Mouse (Mus musculus) thymus, adult 18-20 months (tissue): ENCODE results near the gene Atad5.
A peak's percentile ranks its signal among the peaks of the same experiment; 100 is the strongest.
"Not testable (repeated sequence)": the region's sequence is repeated elsewhere in the genome, so short reads cannot be mapped to it uniquely, and the experiment has no call there.

Experiments used
- DNase-seq, 2 experiments: peaks; one replicate each; pipeline ENCODE4 v3.0.0; 2022; ENCODE audit warnings: mixed read lengths in 2 of 2

The Atad5 gene

DNA sequence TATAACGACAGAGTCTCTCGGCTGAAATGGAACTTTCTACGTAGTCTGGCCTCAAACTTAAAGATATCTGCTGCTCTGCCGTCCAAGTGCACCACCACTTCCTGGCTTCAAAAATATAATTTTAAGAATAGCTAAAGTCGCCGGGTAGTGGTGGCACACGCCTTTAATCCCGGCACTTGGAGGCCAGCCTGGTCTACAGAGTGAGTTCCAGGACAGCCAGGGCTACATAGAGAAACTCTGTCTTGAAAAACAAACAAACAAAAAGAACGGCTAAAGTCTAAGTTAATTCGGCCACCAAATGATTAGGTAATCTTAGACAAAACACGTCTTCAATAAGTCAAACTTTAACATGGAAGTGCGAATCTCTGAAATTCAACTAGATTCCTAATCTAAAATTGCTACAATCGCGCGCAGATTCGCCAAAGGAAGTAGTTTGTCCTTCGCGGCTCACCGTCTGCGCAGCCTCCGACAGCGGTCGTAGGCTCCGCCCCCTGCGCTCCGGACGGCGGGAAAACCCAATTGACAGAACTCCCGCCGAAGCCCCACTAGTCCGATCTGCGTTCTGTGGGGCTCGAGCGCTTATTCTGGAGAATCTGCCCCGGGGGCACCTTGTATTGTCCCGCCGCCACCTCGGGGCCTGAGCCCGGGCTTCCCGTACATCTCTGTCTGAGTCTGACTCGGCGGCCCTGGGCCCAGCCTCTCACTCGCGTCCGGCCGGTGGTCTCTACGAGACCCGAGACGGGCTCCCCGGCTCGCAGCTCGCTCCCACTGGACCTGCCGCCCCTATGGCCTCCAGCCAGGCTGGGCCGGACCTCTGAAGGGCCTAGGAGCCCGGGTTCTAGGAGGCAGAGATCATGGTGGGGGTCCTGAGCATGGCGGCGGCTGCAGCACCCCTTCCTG is at the start of gene Atad5:
TSS of gene Atad5 (plus strand) at position 484 of the 900 bp plus-strand sequence.
- DNase-seq, result peak; percentile 66 to 74

DNA sequence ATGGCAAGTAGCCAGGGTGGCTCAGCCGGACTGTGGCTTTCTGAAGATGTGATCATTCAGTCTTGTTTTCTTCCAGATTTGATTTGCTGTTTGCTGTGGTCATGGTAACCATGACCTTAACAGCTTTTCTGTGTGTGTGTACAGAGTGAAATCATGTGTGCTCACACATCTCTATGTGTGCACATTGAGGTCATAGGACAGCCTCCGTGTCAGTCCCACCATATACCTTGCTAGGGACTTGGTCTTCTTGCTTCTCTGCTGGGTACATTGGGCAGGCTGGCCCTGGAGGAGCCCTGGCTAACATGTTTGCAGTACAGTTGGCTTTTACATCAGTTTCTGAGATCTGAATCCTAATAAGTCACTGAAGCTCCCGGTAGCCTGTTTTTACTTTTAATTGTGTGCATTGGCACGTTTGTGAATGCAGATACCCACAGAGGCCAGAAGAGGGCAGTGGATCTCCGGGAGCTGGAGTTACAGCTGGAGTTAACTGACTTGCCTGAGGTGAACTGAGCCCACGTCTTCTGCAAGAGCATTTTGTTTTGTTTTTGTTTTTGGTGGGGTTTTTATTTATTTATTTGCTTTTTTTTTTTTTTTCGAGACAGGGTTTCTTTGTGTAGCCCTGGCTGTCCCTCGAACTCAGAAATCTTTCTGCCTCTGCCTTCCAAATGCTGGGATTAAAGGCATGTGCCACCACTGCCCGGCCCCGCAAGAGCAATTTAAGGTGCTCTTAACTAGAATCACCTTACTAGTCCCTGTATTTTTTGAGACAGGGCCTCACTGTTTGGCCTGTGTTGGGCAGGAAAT is 46.4 kb upstream of the Atad5 start:
- peak; percentile 28 to 30 for DNase-seq

DNA sequence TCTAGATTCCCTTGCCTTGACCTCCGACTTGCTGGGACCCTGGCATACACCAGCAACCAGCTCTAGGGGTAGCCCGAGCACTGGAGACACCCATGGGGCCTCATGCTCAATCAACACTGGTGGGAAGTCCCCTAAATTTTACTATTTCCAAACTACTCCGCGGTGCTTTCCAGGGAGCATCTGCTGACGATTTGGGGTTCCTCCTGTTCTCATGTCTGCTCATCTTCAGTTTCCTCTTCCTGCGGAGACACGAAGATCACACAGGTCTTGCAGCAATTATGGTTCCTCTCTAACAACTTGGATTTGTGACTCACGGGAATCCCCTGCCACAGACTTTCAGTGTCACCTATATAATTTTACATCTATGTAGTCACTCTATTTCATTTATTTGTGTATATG is 45.8 kb upstream of the Atad5 start:
- no peak for DNase-seq

DNA sequence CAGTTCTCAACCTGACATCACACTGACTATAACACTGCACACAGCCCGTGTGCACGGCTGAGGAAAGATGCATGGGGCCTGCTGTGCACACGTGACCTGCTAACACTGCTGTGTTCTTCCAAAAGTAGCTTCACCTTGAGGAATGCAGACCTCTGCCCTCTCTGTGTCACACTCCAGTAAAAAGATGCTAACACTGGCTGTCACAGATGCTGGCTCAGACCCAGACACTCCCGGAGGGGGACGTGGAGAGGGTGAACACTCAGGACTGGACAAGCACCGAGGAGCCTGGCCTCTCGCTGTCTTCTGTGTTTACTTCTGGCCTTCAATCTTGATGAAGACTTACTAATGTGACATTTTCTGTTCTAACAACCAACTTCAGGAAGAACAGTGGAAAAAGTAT is 42.3 kb upstream of the Atad5 start:
- DNase-seq, result no peak

DNA sequence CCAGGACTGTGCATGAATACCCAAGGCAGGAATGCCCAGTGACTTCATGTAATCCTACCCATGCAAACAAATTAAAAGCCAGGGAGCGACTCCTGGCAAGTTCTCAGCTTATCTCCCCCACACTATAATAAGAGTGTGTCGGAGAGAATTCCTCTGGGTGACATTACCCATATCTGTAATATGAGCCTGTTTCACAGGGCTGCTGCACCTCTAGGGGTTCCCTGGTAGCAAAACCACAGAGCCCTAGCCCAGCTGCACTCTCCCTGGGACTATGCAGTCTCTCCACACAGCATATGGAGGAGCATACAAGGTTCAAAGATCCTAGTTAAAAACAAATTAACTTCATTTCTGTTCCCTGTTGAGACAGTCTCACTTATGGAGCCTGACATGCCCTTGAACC is 39.1 kb upstream of the Atad5 start:
- no peak for DNase-seq

DNA sequence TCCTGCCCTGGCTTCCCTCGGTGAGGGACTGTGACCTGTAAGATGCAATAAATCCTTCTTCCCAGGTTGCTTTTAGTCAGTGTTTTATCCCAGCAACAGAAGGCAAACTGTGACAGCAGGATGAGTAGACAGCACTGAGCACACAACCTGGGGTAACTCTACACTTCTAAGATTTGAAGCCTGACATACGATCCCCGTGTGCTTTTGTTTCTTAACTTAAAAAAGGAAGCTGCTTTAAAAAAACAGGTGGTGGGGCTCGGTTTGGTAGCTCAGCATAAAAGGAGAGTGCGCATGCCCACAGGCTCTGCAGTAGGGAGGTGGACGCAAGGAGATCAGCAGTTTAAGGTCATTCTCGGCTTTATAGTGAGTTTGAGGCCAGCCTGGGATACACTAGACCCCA is 36.7 kb upstream of the Atad5 start:
- DNase-seq, result no peak

DNA sequence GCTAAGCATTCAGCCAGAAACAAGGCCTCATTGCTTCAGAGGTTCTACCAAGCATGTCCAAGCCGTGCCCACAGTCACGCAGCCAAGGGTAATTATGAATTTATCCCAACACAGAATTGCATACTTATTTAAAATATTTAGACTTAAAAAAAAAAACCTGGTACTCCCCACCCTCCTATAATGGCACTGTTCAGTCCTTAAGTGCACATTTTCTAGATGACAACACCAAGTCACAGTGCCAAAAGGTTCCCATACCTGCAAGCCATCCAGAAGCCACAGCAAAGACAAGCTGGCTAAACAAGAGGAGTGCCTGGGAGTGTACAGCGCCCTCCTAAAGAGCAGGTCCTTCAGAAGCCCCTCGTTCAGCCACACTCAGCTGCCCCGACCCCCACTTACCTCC is 36.0 kb upstream of the Atad5 start:
- no peak for DNase-seq

DNA sequence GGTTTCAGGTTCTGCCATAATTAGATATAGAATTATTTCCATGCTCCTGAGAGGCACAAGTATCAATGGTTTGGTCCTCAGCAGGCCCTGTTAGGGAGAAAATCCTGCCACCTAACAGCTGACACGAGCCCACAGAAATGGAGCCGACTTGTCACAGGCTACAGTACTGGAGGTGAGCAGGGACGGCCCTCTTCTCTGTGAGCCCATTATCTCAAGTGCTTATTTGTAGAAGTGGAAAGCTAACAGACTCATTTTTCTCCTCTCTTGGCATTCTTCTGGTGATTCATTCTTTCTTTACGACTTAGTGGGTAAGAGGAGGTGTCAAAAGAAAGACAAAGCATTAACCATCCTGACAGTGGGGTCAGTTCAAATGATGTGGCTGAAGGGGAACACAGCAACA is 34.5 kb upstream of the Atad5 start:
- DNase-seq, result no peak

DNA sequence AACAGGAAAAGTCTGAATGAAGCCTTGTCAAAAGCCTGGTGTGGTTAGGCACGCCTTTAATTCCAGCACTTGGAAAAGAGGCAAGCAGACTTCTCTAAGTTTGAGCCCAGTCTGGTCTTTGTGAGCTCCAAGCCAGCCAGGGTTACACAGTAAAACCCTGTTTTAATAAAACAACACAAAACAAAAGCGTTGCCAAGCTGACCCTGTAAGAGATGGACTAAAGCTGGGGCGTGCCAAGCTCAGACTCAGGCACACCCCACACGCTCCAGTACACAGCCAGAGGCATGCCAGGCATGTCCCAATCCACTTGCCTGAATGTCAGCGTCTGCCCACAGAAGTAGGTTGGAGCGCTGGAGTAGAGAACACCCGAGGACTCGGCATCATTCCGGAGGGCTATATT is 33.1 kb upstream of the Atad5 start:
- DNase-seq, result no peak

DNA sequence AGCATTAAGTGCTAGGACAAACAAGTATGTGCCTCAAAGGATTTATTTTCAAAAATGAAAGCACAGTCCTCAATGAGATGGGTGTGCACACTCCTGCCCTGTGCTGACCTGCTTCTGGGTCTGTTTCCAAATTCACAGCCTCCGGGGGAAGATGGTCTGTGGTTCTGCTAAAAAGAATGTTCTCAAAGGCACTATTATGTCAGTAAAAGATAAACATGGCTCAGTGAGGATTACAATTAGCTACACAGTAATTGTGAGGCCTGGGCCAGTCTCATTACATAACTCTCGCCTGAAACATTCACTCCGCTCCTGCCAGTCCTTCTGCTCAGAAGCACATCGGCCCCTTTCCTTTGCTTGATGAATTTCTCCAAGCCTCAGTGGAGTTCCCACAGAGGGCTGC is 27.0 kb upstream of the Atad5 start:
- DNase-seq, result no peak

DNA sequence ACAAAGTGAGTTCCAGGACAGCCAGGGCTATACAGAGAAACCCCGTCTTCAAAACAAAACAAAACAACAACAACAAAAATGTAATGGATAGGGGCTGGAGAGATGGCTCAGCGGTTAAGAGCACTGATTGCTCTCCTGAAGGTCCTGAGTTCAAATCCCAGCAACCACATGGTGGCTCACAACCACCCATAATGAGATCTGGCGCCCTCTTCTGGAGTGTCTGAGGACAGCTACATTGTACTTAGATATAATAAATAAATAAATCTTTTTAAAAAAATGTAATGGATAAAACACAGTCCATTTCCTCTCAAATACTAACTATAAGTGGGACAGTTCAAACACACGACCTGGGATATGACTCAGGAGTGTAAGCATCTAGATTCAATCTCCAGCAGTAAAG is 22.8 kb upstream of the Atad5 start:
- not testable (repeated sequence) for DNase-seq

DNA sequence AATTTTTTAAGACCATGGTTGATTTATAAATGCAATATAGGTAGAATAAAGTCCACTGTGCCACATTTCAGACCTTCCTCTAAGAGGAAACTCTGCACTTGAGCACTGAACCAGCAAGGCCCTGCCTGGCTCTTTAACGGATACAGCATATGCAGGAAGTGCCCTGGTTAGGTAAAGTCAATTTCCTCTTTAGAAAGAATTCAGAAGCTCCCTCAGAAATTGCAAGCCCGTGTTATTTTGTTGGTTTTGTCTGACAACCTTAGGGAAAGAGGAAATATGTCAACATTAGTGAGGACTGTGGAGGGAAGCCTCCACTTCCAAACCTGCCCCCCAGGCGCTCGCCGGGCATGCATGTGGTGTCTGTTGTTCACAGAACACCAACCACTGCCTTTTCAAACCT is 21.6 kb upstream of the Atad5 start:
- peak in 1 of 2 experiments; percentile 36 for DNase-seq

DNA sequence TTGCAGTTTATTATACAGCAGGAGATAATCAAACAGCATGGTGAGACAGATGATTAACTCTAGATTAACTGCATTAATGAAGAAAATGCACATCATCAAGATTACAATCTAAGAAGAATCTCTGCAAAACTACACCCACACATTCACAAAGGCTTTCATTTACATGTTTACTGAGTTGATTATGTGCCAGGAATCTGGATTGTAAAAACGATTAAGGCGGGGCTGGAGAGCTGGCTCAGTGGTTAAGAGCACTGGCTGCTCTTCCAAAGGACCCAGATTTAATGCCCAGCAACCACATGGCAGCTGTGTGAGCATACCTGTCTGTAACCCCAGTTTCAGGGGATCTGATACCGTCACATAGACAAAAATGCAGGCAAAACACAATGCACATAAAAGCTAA is 19.4 kb upstream of the Atad5 start:
- no peak for DNase-seq

DNA sequence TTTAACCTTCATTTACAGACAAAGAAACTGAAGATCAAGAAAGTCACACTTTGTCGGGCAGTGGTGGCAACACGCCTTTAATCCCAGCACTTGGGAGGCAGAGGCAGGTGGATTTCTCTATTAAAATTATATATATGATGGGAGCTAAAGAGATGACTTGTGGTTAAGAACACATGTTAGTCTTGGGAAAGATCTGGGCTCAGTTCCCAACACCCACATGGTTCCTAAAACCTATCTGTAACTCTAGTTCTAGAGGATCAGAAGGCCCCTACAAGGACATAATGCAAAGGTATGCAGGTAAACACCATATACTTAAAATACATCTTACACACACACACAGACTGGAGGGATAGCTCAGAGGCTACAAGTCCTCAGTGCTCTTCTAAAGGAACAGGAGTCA is 18.2 kb upstream of the Atad5 start:
- DNase-seq, result no peak

DNA sequence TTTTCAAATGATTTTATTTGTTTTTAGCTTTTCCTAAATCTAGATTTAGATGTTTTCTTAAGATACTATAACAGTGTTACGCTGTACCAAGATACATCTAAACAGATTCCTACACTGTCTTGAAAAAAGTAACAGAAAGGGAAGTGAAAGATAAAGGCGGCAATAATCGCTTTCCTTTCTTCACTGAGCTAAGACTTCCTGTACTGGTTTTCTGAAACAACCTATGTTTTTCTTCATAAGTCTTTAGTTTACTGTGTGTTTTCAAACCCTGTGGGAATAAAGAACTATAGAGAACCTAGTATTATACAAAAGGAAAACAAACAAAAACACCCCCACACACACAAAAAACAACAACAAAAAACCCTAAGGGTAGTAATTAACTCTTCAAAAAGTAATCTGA is 16.8 kb upstream of the Atad5 start:
- DNase-seq, result no peak

DNA sequence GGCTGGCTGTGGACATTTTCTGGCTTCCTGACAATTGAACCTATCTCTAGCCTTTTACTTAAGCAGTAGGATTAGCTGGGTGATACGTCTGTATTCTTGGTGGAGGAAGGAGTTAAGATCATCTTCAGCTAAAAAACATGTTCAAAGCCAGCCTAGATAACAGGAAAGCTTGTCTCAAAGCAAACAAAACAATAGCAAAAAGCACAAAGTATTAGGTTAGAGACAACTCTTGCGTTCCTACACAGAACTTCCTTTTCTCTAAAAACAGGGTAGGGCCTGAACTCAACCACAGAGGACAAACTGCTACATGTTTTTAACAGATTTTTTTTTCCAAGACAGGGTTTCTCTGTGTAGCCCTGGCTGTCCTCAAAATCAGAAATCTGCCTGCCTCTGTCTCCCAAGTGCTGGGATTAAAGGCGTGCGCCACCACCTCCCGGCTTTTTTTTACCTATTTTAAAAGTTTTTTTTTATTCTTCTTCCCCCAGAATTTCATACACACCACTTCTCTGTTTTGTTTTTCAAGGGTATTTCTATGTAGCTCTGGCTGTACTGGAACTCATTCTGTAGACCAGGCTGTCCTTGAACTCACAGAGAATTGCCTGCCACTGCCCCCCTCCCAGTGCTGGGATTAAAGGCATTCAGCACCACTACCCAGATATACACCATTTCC is 13.5 kb upstream of the Atad5 start:
- DNase-seq, result no peak

DNA sequence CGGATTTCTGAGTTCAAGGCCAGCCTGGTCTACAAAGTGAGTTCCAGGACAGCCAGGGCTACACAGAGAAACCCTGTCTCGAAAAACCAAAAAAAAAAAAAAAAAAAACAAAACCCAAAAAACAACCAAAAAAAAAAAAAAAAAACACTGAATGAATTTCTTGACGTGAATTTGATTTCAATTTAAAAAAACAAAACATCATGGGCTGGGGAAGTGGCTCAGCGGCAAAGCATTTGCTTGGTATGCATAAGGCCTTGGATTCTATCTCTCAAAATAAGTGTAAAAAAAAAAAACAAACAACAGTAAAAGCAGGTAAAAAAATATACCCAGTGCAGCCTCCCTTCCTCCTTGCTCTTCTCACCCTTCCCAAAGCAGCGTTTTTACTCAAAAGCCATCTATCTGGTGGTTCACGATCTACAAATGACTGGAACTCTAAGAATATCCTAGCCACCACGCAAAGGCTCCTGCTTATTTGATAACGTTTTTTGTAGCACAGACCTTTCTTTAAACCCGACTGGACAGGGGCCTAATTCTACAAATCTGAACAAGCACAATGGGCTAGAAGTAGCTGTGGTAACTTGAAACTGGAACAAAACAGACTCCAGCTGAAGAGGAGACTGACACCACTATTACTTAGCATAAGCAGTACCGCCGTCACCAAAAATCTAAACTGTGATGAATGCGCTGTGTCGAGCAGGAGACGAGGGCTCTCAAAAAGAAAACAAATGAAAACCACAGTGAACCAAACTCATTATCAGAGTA is 11.2 kb upstream of the Atad5 start:
- no peak for DNase-seq

DNA sequence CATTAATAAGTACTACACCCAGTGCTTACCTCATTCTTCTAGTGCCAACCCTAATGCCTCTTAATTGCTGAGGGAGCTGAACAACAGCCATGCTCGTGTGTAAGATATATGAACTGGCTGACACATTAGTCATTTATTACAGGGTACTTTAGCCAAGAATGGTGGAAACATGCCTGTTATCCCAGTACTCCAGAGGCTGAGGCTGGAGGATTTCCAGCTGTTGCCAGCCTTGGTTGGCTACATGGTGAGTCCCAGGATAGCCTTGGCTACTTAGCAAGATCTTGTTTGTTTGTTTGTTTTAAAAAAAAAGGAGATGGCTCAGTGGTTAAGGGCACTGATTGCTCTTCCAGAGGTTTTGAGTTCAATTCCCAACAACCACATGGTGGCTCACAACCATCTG is 10.4 kb upstream of the Atad5 start:
- DNase-seq, result no peak

DNA sequence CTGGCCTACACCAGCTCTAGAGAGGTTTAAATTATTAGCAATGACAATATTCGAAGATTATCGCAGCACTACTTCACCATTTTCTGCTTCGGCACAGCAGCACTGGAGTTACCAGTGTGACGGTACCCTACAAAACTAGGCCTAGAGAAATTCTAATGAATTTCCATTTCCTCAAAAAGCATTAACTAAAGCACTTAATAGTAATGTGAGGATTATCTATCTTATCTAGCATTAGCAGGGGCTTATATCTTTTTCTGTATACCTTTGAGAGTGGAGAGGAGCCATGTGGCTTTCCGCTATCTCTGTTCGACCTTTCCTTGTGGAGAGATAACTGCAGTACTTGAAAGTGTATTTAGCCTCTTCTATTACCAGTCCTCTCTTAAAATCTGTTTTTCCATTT is 9.4 kb upstream of the Atad5 start:
- DNase-seq, result no peak

DNA sequence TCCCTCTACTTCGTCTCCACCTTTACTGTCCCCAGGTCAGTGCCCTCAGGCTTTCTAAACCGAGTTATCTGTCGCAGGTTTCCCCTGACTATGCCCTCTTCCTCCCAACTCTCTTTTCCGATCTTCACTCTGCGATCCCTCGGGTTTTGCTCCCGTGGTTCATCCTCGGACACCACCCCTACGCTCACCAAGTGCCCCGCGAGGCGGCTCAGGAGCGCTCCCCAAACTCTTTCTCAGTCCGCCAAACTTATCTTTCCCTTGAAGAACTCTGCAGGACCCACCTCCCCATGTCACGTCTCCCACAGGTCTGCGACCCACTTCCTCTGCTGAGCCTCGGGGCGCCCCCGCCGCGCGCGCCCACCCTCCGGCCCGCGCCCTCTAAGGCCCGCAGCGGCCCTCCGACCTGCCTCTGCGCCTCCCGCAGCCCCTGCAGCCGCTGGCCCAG is 8.8 kb upstream of the Atad5 start:
- DNase-seq, result no peak

DNA sequence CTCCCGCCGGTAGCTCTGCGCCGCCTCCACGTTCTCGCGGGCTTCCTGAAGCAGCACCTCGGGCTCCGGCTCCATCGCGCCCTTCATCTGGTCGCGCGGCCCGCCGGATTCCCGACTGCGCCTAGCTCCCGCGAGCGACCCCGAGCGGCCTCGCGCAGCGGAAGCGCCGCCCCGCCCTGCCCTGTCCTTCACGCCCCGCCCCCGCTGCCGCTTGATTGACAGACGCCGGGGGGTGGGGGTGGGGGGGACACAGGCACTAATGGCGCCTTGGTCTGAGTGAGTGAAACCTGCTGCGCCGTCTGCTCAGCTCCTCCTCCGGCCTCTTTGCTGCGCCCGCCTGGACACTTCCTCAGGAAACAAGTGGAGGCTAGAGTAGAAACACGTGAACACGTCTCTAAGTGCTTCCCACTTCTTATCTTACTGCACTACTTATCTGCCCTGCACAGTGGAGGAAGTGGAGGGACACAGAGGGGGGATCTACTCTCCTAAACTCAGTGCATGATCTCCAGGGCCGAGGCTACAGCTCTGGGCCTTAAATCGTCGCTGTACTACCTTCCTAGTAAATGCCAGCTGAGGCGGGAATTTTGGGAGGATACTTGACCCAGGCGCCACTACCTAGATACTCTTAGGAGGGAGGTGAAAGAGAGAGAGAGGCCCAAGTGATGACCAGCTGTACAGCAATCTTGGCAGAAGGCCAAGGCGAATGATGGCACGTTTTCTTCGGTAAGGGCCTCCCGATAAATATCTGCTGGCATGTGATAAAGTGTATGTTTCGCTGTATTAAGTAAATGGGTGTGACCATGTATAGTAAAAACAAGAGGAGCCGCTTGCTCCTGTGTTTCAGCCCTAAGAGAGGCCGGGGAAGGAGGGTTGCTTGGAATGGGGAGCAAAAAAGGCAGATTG is 8.1 kb upstream of the Atad5 start, which contains the start of gene Crlf3:
TSS of gene Crlf3 (minus strand) at position 166 of the 903 bp plus-strand sequence.
- DNase-seq, result peak; percentile 88 to 89
